Mouse (Mus musculus) heart, postnatal 10 days (tissue): ENCODE data around the gene Traf4. TPM values are rescaled to one million over a fixed set of nuclear protein-coding genes. Genes with fewer than 3 reads are reported as not detected.

Experiments used
- DNase-seq, 2 experiments: peaks; one replicate each; pipeline ENCODE4 v3.0.0; 2021
- intact Hi-C: fragments of 180-260 bp; cut with DNase I; formaldehyde crosslinking; loops from one replicate; pipeline ENCODE4 v1.15.1; 2025
- microRNA-seq, 2 experiments: library from miRNA; unstranded; fragments of <30 nt; microRNA quantifications; one replicate each; pipeline ENCODE4 v1.2.0; 2022
- total RNA-seq, 2 experiments: library from RNA; stranded (reverse); gene quantifications; 2 replicates each; pipeline ENCODE4 v1.2.3; 2021

Gene Traf4
- total RNA-seq, 2 experiments from 2014 or later = 17.5 to 21.0 TPM

- intact Hi-C loops = no loop called here
- DNase-seq = no peak
Observed at GRCm38 (mm10) chr11:78113616-78114015, 51.8 kb downstream of the Traf4 start.

Small RNA genes lying within 50 kb of the gene (microRNA-seq; reads per million reads assigned to microRNA genes)
- gene Mir7653 = 0 to 0.24 reads per million in 2 experiments

Other genes with a start within 250 kb of the Traf4 start
- gene Sez6, start 234.8 kb downstream of the Traf4 start, total RNA-seq = under 1 TPM; 0.22 to 0.64 TPM
- 10 to 100 TPM; 39.5 to 41.7 TPM for gene Phf12, start 182.8 kb downstream of the Traf4 start, total RNA-seq
- gene Dhrs13, start 133.3 kb downstream of the Traf4 start, total RNA-seq = 1 to 10 TPM; 4.9 to 7.4 TPM
- gene Flot2, start 127.7 kb downstream of the Traf4 start, total RNA-seq = 10 to 100 TPM; 85.1 to 90.8 TPM
- 10 to 100 TPM; 22.8 to 23.6 TPM for gene Eral1, start 85.2 kb downstream of the Traf4 start, total RNA-seq
- 10 to 100 TPM; 15.0 to 17.0 TPM for gene Fam222b, start 70.9 kb downstream of the Traf4 start, total RNA-seq
- gene Nek8, start 11.1 kb upstream of the Traf4 start, total RNA-seq = 1 to 10 TPM; 4.5 to 5.4 TPM
- 1 to 10 TPM; 9.1 to 9.4 TPM for gene Tlcd1, start 11.1 kb upstream of the Traf4 start, total RNA-seq
- 100 to 1,000 TPM; 965 to 994 TPM for gene Rpl23a, start 18.0 kb upstream of the Traf4 start, total RNA-seq
- gene Rab34, start 22.8 kb upstream of the Traf4 start, total RNA-seq = 10 to 100 TPM; 22.3 to 24.3 TPM
- 1 to 10 TPM; 1.5 to 3.1 TPM for gene Proca1, start 27.8 kb upstream of the Traf4 start, total RNA-seq
- gene Sdf2, start 80.2 kb upstream of the Traf4 start, total RNA-seq = 10 to 100 TPM; 46.4 to 50.6 TPM
- gene Supt6, start 80.4 kb upstream of the Traf4 start, total RNA-seq = 10 to 100 TPM; 33.7 to 36.6 TPM
- gene 2610507B11Rik, start 96.2 kb upstream of the Traf4 start, total RNA-seq = 100 to 1,000 TPM; 180 to 190 TPM
- gene BC030499, start 125.3 kb upstream of the Traf4 start, total RNA-seq = under 1 TPM; 0.57 to 0.67 TPM
- gene Spag5, start 135.9 kb upstream of the Traf4 start, total RNA-seq = 1 to 10 TPM; 8.8 to 9.5 TPM
- 1 to 10 TPM in 1 of 2 experiments, under 1 TPM in 1; 0.81 to 1.1 TPM for gene Aldoc, start 157.4 kb upstream of the Traf4 start, total RNA-seq
- gene Pigs, start 162.8 kb upstream of the Traf4 start, total RNA-seq = 10 to 100 TPM; 26.4 to 26.8 TPM
- 10 to 100 TPM in 1 of 2 experiments, 1 to 10 TPM in 1; 9.0 to 10.1 TPM for gene Unc119, start 177.9 kb upstream of the Traf4 start, total RNA-seq
- not detected for gene Foxn1, start 221.0 kb upstream of the Traf4 start, total RNA-seq